Mouse (Mus musculus) stomach, postnatal 0 days (tissue): ENCODE data around the gene Hacl1.

ENCODE experiments used
- CTCF ChIP-seq: IDR thresholded peaks from 2 replicates; pipeline ENCODE4 v1.5.1; 2016; ENCODE audit warnings: antibody characterized with exemption, low read depth, mild to moderate bottlenecking, moderate library complexity
- EP300 ChIP-seq: optimal IDR thresholded peaks from 2 replicates; pipeline ENCODE3; 2016; ENCODE audit warnings: antibody characterized with exemption

DNA sequence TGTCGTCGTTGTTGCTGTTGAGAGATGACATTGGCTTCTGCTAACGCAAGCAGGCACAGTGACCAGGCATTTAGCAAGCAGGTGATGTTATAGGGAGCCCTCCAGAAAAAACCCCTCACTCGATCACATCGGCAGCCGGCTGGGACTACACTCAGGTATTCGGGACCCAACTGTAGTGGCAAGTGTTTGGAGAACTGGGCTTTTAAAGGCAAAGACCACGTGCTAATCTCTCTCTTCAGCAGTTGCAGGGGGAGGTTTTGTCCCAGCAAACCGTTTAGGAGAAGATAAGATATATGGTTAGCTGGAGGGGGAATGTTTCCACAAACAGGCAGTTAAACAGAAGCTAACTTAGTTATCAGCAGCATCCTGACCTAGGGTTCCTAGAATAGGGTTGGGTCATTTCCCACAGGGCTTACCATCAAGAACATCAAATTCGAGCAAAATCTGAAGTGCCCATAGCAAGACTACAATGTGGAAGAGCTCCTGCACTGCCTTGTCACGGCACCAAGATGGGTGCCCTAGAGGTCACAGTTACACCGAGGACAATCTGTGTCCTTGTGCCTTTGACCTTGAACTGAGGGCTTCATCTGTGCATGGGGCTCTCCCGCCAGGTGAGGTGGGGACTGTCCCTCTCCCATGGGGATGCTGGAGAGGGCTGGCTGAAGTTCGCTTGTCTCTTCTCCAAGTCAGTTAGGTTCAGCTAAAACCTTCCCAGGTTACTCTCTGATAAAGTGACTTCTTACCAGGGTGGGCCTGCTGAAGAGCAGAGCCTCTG lies 12.2 kb upstream of the Hacl1 start:
- TF ChIP-seq CTCF (no peak), EP300 (no peak)
